Mouse (Mus musculus) lung, embryonic 15.5 days (tissue): ENCODE results near the gene Nsun7. TPM values are rescaled to one million over a fixed set of nuclear protein-coding genes. Genes with fewer than 3 reads are reported as not detected.

Experiments
- ATAC-seq: fragments of 200-750 bp; cut with Nextera tagmentation; 2 replicates; pipeline ENCODE4 v1.8.0; 2017; ENCODE audit warnings: moderate number of reproducible peaks, borderline replicate concordance; ENCODE audit not compliant: low FRiP score, low TSS enrichment; ENCODE audit errors: extremely low read depth
- H3K27ac ChIP-seq: fragments of 300-500 bp; sonication (generic); 2 replicates; pipeline ENCODE4 v1.5.1; 2015; ENCODE audit warnings: moderate library complexity, mild to moderate bottlenecking, inconsistent platforms
- H3K27me3 ChIP-seq: fragments of 300-500 bp; sonication (generic); 2 replicates; pipeline ENCODE4 v1.6.1; 2015; ENCODE audit warnings: inconsistent platforms
- H3K36me3 ChIP-seq: fragments of 300-500 bp; sonication (generic); 2 replicates; pipeline ENCODE4 v1.6.1; 2015; ENCODE audit warnings: inconsistent platforms
- H3K4me1 ChIP-seq: fragments of 300-500 bp; sonication (generic); 2 replicates; pipeline ENCODE4 v1.6.1; 2015; ENCODE audit warnings: inconsistent platforms
- H3K4me2 ChIP-seq: fragments of 300-500 bp; sonication (generic); 2 replicates; pipeline ENCODE4 v1.6.1; 2015; ENCODE audit warnings: inconsistent platforms, mild to moderate bottlenecking, moderate library complexity
- H3K4me3 ChIP-seq: fragments of 300-500 bp; sonication (generic); 2 replicates; pipeline ENCODE4 v1.5.1; 2015; ENCODE audit warnings: mild to moderate bottlenecking, inconsistent platforms
- H3K9ac ChIP-seq: fragments of 300-500 bp; sonication (generic); 2 replicates; pipeline ENCODE4 v1.6.1; 2015; ENCODE audit warnings: inconsistent platforms
- H3K9me3 ChIP-seq: fragments of 300-500 bp; sonication (generic); 2 replicates; pipeline ENCODE4 v1.6.1; 2016; ENCODE audit warnings: inconsistent platforms
- WGBS: fragments of 180-500 bp; shearing (Covaris S2); methylation state at CpG from one replicate; pipeline ENCODE4 v1.1.7; 2015; 5-methylcytosine and 5-hydroxymethylcytosine counted together
- polyA plus RNA-seq: library from polyadenylated mRNA; unstranded; fragments of >200 nt; fragmentation: Nextera tagmentation; extraction: Ambion mirVana; gene quantifications from 2 replicates; pipeline ENCODE4 v1.2.1, GENCODE M21; 2015

Nsun7 gene
- polyA plus RNA-seq: 1.8 and 2.3 TPM in 2 replicates

GRCm38 (mm10) chr5:66259756-66260448, at the start of gene Nsun7:
Nsun7 (plus strand) TSS chr5:66259897.
- Histone ChIP-seq H3K4me2 (peak within 1 kb of the TSS; percentile 92), H3K9me3 (no peaks in the 10 kb centered on the region), H3K4me1 (peaks cover 11% of the 10 kb centered on the region), H3K27ac (peak within 1 kb of the TSS; percentile 77), H3K27me3 (no peaks in the 10 kb centered on the region), H3K9ac (peak within 1 kb of the TSS; percentile 52), H3K36me3 (no peaks in the 10 kb centered on the region), H3K4me3 (peak within 1 kb of the TSS; percentile 57)
- 1% methylated on average over 44 of the region's 44 CpGs for WGBS
- peak; percentile 89 for ATAC-seq

GRCm38 (mm10) chr5:66214395-66214935, 45.2 kb upstream of the Nsun7 start:
- ATAC-seq: no peak
- Histone ChIP-seq H3K9ac (no peak overlapping the region), H3K27me3 (no peaks in the 10 kb centered on the region), H3K27ac (no peak overlapping the region), H3K4me2 (no peak overlapping the region), H3K4me3 (no peak overlapping the region), H3K9me3 (no peaks in the 10 kb centered on the region), H3K36me3 (no peaks in the 10 kb centered on the region), H3K4me1 (peaks cover 10% of the 10 kb centered on the region; the same call in 1 of the 2 replicates)
- 47% methylated on average over 7 of the region's 7 CpGs for WGBS

- no peak overlapping the region for H3K27ac ChIP-seq
- no peak for ATAC-seq
- no peaks in the 10 kb centered on the region for H3K36me3 ChIP-seq
- WGBS: 43% methylated on average over 10 of the region's 10 CpGs
- no peak overlapping the region for H3K4me3 ChIP-seq
- H3K9ac ChIP-seq: no peak overlapping the region
- H3K4me2 ChIP-seq: no peak overlapping the region
- H3K9me3 ChIP-seq: no peaks in the 10 kb centered on the region
- no peaks in the 10 kb centered on the region for H3K27me3 ChIP-seq
- H3K4me1 ChIP-seq: peaks cover 21% of the 10 kb centered on the region; the same call in 1 of the 2 replicates
Observed at GRCm38 (mm10) chr5:66215569-66216277, 44.0 kb upstream of the Nsun7 start.

- Histone ChIP-seq H3K4me2 (peak overlapping the region; percentile 36), H3K4me3 (no peak overlapping the region), H3K9me3 (no peaks in the 10 kb centered on the region), H3K36me3 (no peaks in the 10 kb centered on the region), H3K27me3 (no peaks in the 10 kb centered on the region), H3K4me1 (peaks cover 21% of the 10 kb centered on the region; the same call in 1 of the 2 replicates), H3K27ac (0 out of 2 replicates have a peak overlapping the region, but pooled peaks have one; percentile 20), H3K9ac (no peak overlapping the region)
- ATAC-seq: peak; percentile 30; the same call in 1 of the 2 replicates
- WGBS: 36% methylated on average over 6 of the region's 6 CpGs
Observed at GRCm38 (mm10) chr5:66219692-66220091, 40.0 kb upstream of the Nsun7 start.

- no peaks in the 10 kb centered on the region for H3K9me3 ChIP-seq
- no peak overlapping the region for H3K4me3 ChIP-seq
- ATAC-seq: no peak
- H3K36me3 ChIP-seq: no peaks in the 10 kb centered on the region
- 65% methylated on average over 9 of the region's 9 CpGs for WGBS
- H3K9ac ChIP-seq: no peak overlapping the region
- H3K27me3 ChIP-seq: no peaks in the 10 kb centered on the region
- no peak overlapping the region for H3K4me2 ChIP-seq
- H3K27ac ChIP-seq: no peak overlapping the region
- peaks cover 21% of the 10 kb centered on the region; the same call in 1 of the 2 replicates for H3K4me1 ChIP-seq
Observed at GRCm38 (mm10) chr5:66220620-66221019, 39.1 kb upstream of the Nsun7 start.

GRCm38 (mm10) chr5:66222916-66223315, 36.8 kb upstream of the Nsun7 start:
- peaks cover 21% of the 10 kb centered on the region; the same call in 1 of the 2 replicates for H3K4me1 ChIP-seq
- no peaks in the 10 kb centered on the region for H3K36me3 ChIP-seq
- WGBS: 88% methylated on average over 15 of the region's 15 CpGs
- no peak overlapping the region for H3K4me3 ChIP-seq
- no peak overlapping the region for H3K27ac ChIP-seq
- no peak overlapping the region for H3K9ac ChIP-seq
- no peaks in the 10 kb centered on the region for H3K9me3 ChIP-seq
- no peak overlapping the region for H3K4me2 ChIP-seq
- no peaks in the 10 kb centered on the region for H3K27me3 ChIP-seq
- ATAC-seq: no peak

GRCm38 (mm10) chr5:66226526-66226925, 33.2 kb upstream of the Nsun7 start:
- no peak for ATAC-seq
- H3K9me3 ChIP-seq: no peaks in the 10 kb centered on the region
- H3K27ac ChIP-seq: no peak overlapping the region
- H3K4me1 ChIP-seq: peaks cover 2% of the 10 kb centered on the region; the same call in 1 of the 2 replicates
- no peak overlapping the region for H3K9ac ChIP-seq
- H3K4me2 ChIP-seq: no peak overlapping the region
- no peaks in the 10 kb centered on the region for H3K36me3 ChIP-seq
- WGBS: 93% methylated on average over 7 of the region's 7 CpGs
- H3K4me3 ChIP-seq: no peak overlapping the region
- H3K27me3 ChIP-seq: no peaks in the 10 kb centered on the region

GRCm38 (mm10) chr5:66231660-66232269, 27.9 kb upstream of the Nsun7 start:
- Histone ChIP-seq H3K9ac (no peak overlapping the region), H3K27me3 (no peaks in the 10 kb centered on the region), H3K27ac (no peak overlapping the region), H3K36me3 (no peaks in the 10 kb centered on the region), H3K4me3 (no peak overlapping the region), H3K4me2 (no peak overlapping the region), H3K9me3 (no peaks in the 10 kb centered on the region), H3K4me1 (peaks cover 5% of the 10 kb centered on the region; the same call in 1 of the 2 replicates)
- 49% methylated on average over 8 of the region's 8 CpGs for WGBS
- ATAC-seq: no peak

- no peak for ATAC-seq
- Histone ChIP-seq H3K27ac (no peak overlapping the region), H3K4me1 (peaks cover 5% of the 10 kb centered on the region; the same call in 1 of the 2 replicates), H3K9me3 (no peaks in the 10 kb centered on the region), H3K27me3 (no peaks in the 10 kb centered on the region), H3K4me3 (no peak overlapping the region), H3K9ac (no peak overlapping the region), H3K4me2 (no peak overlapping the region), H3K36me3 (no peaks in the 10 kb centered on the region)
- WGBS: 34% methylated on average over 3 of the region's 3 CpGs
Observed at GRCm38 (mm10) chr5:66232456-66232855, 27.2 kb upstream of the Nsun7 start.

- Histone ChIP-seq H3K4me2 (no peak overlapping the region), H3K4me1 (no peaks in the 10 kb centered on the region), H3K9me3 (no peaks in the 10 kb centered on the region), H3K9ac (no peak overlapping the region), H3K36me3 (no peaks in the 10 kb centered on the region), H3K4me3 (no peak overlapping the region), H3K27me3 (no peaks in the 10 kb centered on the region), H3K27ac (no peak overlapping the region)
- ATAC-seq: no peak
Observed at GRCm38 (mm10) chr5:66241894-66242293, 17.8 kb upstream of the Nsun7 start.

- Histone ChIP-seq H3K4me1 (no peaks in the 10 kb centered on the region), H3K9ac (no peak overlapping the region), H3K27me3 (no peaks in the 10 kb centered on the region), H3K9me3 (no peaks in the 10 kb centered on the region), H3K4me3 (no peak overlapping the region), H3K36me3 (no peaks in the 10 kb centered on the region), H3K4me2 (no peak overlapping the region), H3K27ac (no peak overlapping the region)
- 80% methylated on average over 9 of the region's 9 CpGs for WGBS
- ATAC-seq: no peak
Observed at GRCm38 (mm10) chr5:66243467-66243866, 16.2 kb upstream of the Nsun7 start.
